Mouse (Mus musculus): Measurements from ENCODE around the gene Tfam.

GRCm38 (mm10) chr10:71258943-71259342 is 20.9 kb upstream of the Tfam start:
- TF ChIP-seq CTCF (IDR thresholded peaks at IDR 0.05; ENCODE audit: low read depth) (no peak), EP300 (IDR thresholded peaks at IDR 0.05; ENCODE audit: low read depth) (no peak)
